Mouse (Mus musculus): ENCODE measurements at regions not wholly inside any gene's neighbourhood (a gene's known extent, or its start where the extent isn't known, plus 50 kb on each side); places are given as distances from the start of the nearest gene placed in this dataset.
A peak's percentile ranks its signal among the peaks of the same experiment; 100 is the strongest.

GRCm38 (mm10) chr19:59574346-59574745, 116.2 kb downstream of the Emx2 start:
- H3K9ac ChIP-seq (ENCODE audit: low read depth, low read length), result no peak overlapping the region
- H3K27ac ChIP-seq (ENCODE audit: low read depth, low read length), result no peak overlapping the region
- no peak for ATAC-seq
- H3K4me3 ChIP-seq (ENCODE audit: low read depth, low read length), result no peak overlapping the region
- H3K9me3 ChIP-seq (ENCODE audit: control insufficient read depth), result no peaks in the 10 kb centered on the region
- H3K4me2 ChIP-seq (replicated peaks; ENCODE audit: low read depth), result no peak overlapping the region
- no peak for TF ChIP-seq CTCF (IDR thresholded peaks at IDR 0.05; ENCODE audit: low read depth)
- WGBS, result 72% methylated on average over 3 of the region's 3 CpGs
- no peaks in the 10 kb centered on the region for H3K27me3 ChIP-seq (replicated peaks; ENCODE audit: control insufficient read depth, insufficient read depth, low read length)
- H3K36me3 ChIP-seq (ENCODE audit: control insufficient read depth, insufficient read depth), result no peaks in the 10 kb centered on the region
- H3K4me1 ChIP-seq (replicated peaks; ENCODE audit: control insufficient read depth, insufficient read depth, low read length), result no peaks in the 10 kb centered on the region

GRCm38 (mm10) chr19:59577886-59578285, 119.7 kb downstream of the Emx2 start:
- no peak overlapping the region for H3K9ac ChIP-seq (ENCODE audit: low read depth, low read length)
- 78% methylated on average over 9 of the region's 9 CpGs for WGBS
- no peak for TF ChIP-seq CTCF (IDR thresholded peaks at IDR 0.05; ENCODE audit: low read depth)
- H3K9me3 ChIP-seq (ENCODE audit: control insufficient read depth), result no peaks in the 10 kb centered on the region
- no peak overlapping the region for H3K4me2 ChIP-seq (replicated peaks; ENCODE audit: low read depth)
- ATAC-seq, result no peak
- no peaks in the 10 kb centered on the region for H3K4me1 ChIP-seq (replicated peaks; ENCODE audit: control insufficient read depth, insufficient read depth, low read length)
- no peak overlapping the region for H3K27ac ChIP-seq (ENCODE audit: low read depth, low read length)
- no peaks in the 10 kb centered on the region for H3K36me3 ChIP-seq (ENCODE audit: control insufficient read depth, insufficient read depth)
- no peak overlapping the region for H3K4me3 ChIP-seq (ENCODE audit: low read depth, low read length)
- no peaks in the 10 kb centered on the region for H3K27me3 ChIP-seq (replicated peaks; ENCODE audit: control insufficient read depth, insufficient read depth, low read length)

- Histone ChIP-seq H3K36me3 (ENCODE audit: control insufficient read depth, insufficient read depth) (no peaks in the 10 kb centered on the region), H3K9me3 (ENCODE audit: control insufficient read depth) (no peaks in the 10 kb centered on the region), H3K4me3 (ENCODE audit: low read depth, low read length) (no peak overlapping the region), H3K4me2 (replicated peaks; ENCODE audit: low read depth) (no peak overlapping the region), H3K27me3 (replicated peaks; ENCODE audit: control insufficient read depth, insufficient read depth, low read length) (no peaks in the 10 kb centered on the region), H3K27ac (ENCODE audit: low read depth, low read length) (no peak overlapping the region), H3K4me1 (replicated peaks; ENCODE audit: control insufficient read depth, insufficient read depth, low read length) (no peaks in the 10 kb centered on the region), H3K9ac (ENCODE audit: low read depth, low read length) (no peak overlapping the region)
- no peak for ATAC-seq
- no peak for TF ChIP-seq CTCF (IDR thresholded peaks at IDR 0.05; ENCODE audit: low read depth)
- WGBS, result 85% methylated on average over 1 of the region's 1 CpGs
These were observed 121.5 kb downstream of the Emx2 start for GRCm38 (mm10) chr19:59579676-59580075.

- ATAC-seq, result no peak
- Histone ChIP-seq H3K36me3 (ENCODE audit: control insufficient read depth, insufficient read depth) (no peaks in the 10 kb centered on the region), H3K27me3 (replicated peaks; ENCODE audit: control insufficient read depth, insufficient read depth, low read length) (no peaks in the 10 kb centered on the region), H3K27ac (ENCODE audit: low read depth, low read length) (no peak overlapping the region), H3K4me2 (replicated peaks; ENCODE audit: low read depth) (no peak overlapping the region), H3K4me3 (ENCODE audit: low read depth, low read length) (no peak overlapping the region), H3K9ac (ENCODE audit: low read depth, low read length) (no peak overlapping the region), H3K4me1 (replicated peaks; ENCODE audit: control insufficient read depth, insufficient read depth, low read length) (0 out of 2 replicates have a peak, but pooled peaks cover 5% of the 10 kb centered on the region), H3K9me3 (ENCODE audit: control insufficient read depth) (no peaks in the 10 kb centered on the region)
- WGBS, result 48% methylated on average over 4 of the region's 4 CpGs
- TF ChIP-seq CTCF (IDR thresholded peaks at IDR 0.05; ENCODE audit: low read depth), result no peak
These were observed 127.7 kb downstream of the Emx2 start for GRCm38 (mm10) chr19:59585835-59586234.

GRCm38 (mm10) chr19:59587303-59587702, 129.1 kb downstream of the Emx2 start:
- no peak for ATAC-seq
- 79% methylated on average over 12 of the region's 12 CpGs for WGBS
- no peak for TF ChIP-seq CTCF (IDR thresholded peaks at IDR 0.05; ENCODE audit: low read depth)
- no peak overlapping the region for H3K4me3 ChIP-seq (ENCODE audit: low read depth, low read length)
- no peak overlapping the region for H3K27ac ChIP-seq (ENCODE audit: low read depth, low read length)
- H3K36me3 ChIP-seq (ENCODE audit: control insufficient read depth, insufficient read depth), result no peaks in the 10 kb centered on the region
- H3K4me1 ChIP-seq (replicated peaks; ENCODE audit: control insufficient read depth, insufficient read depth, low read length), result 0 out of 2 replicates have a peak, but pooled peaks cover 5% of the 10 kb centered on the region
- H3K9ac ChIP-seq (ENCODE audit: low read depth, low read length), result no peak overlapping the region
- H3K4me2 ChIP-seq (replicated peaks; ENCODE audit: low read depth), result no peak overlapping the region
- H3K9me3 ChIP-seq (ENCODE audit: control insufficient read depth), result no peaks in the 10 kb centered on the region
- no peaks in the 10 kb centered on the region for H3K27me3 ChIP-seq (replicated peaks; ENCODE audit: control insufficient read depth, insufficient read depth, low read length)

GRCm38 (mm10) chr19:59588068-59588522, 129.9 kb downstream of the Emx2 start:
- no peak for TF ChIP-seq CTCF (IDR thresholded peaks at IDR 0.05; ENCODE audit: low read depth)
- Histone ChIP-seq H3K9ac (ENCODE audit: low read depth, low read length) (no peak overlapping the region), H3K4me1 (replicated peaks; ENCODE audit: control insufficient read depth, insufficient read depth, low read length) (0 out of 2 replicates have a peak, but pooled peaks cover 5% of the 10 kb centered on the region), H3K36me3 (ENCODE audit: control insufficient read depth, insufficient read depth) (no peaks in the 10 kb centered on the region), H3K9me3 (ENCODE audit: control insufficient read depth) (no peaks in the 10 kb centered on the region), H3K4me3 (ENCODE audit: low read depth, low read length) (peak overlapping the region; percentile 29), H3K27ac (ENCODE audit: low read depth, low read length) (no peak overlapping the region), H3K4me2 (replicated peaks; ENCODE audit: low read depth) (peak overlapping the region; percentile 57), H3K27me3 (replicated peaks; ENCODE audit: control insufficient read depth, insufficient read depth, low read length) (no peaks in the 10 kb centered on the region)
- no peak for ATAC-seq
- WGBS, result 15% methylated on average over 17 of the region's 17 CpGs

GRCm38 (mm10) chr19:59590021-59590420, 131.8 kb downstream of the Emx2 start:
- no peaks in the 10 kb centered on the region for H3K36me3 ChIP-seq (ENCODE audit: control insufficient read depth, insufficient read depth)
- no peak overlapping the region for H3K4me3 ChIP-seq (ENCODE audit: low read depth, low read length)
- no peaks in the 10 kb centered on the region for H3K27me3 ChIP-seq (replicated peaks; ENCODE audit: control insufficient read depth, insufficient read depth, low read length)
- H3K9ac ChIP-seq (ENCODE audit: low read depth, low read length), result no peak overlapping the region
- 0 out of 2 replicates have a peak, but pooled peaks cover 5% of the 10 kb centered on the region for H3K4me1 ChIP-seq (replicated peaks; ENCODE audit: control insufficient read depth, insufficient read depth, low read length)
- 96% methylated on average over 3 of the region's 3 CpGs for WGBS
- no peaks in the 10 kb centered on the region for H3K9me3 ChIP-seq (ENCODE audit: control insufficient read depth)
- no peak overlapping the region for H3K27ac ChIP-seq (ENCODE audit: low read depth, low read length)
- no peak overlapping the region for H3K4me2 ChIP-seq (replicated peaks; ENCODE audit: low read depth)
- no peak for TF ChIP-seq CTCF (IDR thresholded peaks at IDR 0.05; ENCODE audit: low read depth)
- ATAC-seq, result no peak
